Mouse (Mus musculus) limb, embryonic 10.5 days (tissue): ENCODE results near the gene Mvb12b. TPM values are rescaled to one million over a fixed set of nuclear protein-coding genes. Genes with fewer than 3 reads are reported as not detected.

ENCODE experiments used
- DNase-seq: peaks from one replicate; pipeline ENCODE4 v3.0.0-alpha.2; 2017; ENCODE audit warnings: low spot score
- H3K27ac ChIP-seq: fragments of 300-500 bp; sonication (generic); 2 replicates; pipeline ENCODE4 v1.5.1; 2016; ENCODE audit warnings: mild to moderate bottlenecking
- H3K27me3 ChIP-seq: fragments of 300-500 bp; sonication (generic); 2 replicates; pipeline ENCODE4 v1.6.1; 2016; ENCODE audit warnings: low read depth, mild to moderate bottlenecking; ENCODE audit not compliant: poor library complexity, severe bottlenecking
- H3K36me3 ChIP-seq: fragments of 300-500 bp; sonication (generic); 2 replicates; pipeline ENCODE4 v1.6.1; 2016; ENCODE audit warnings: mild to moderate bottlenecking, moderate library complexity
- H3K4me1 ChIP-seq: fragments of 300-500 bp; sonication (generic); 2 replicates; pipeline ENCODE4 v1.6.1; 2016
- H3K4me3 ChIP-seq: fragments of 300-500 bp; sonication (generic); 2 replicates; pipeline ENCODE4 v1.5.1; 2016; ENCODE audit warnings: mild to moderate bottlenecking, moderate library complexity
- H3K9me3 ChIP-seq: fragments of 300-500 bp; sonication (generic); replicated peaks from 2 replicates; pipeline ENCODE4 v1.6.1; 2016; ENCODE audit warnings: mild to moderate bottlenecking
- WGBS: fragments of 180-500 bp; shearing (Covaris S2); methylation state at CpG from one replicate; pipeline ENCODE4 v1.1.7; 2016; 5-methylcytosine and 5-hydroxymethylcytosine counted together
- polyA plus RNA-seq: library from polyadenylated mRNA; unstranded; fragments of >200 nt; fragmentation: Nextera tagmentation; extraction: Ambion mirVana; gene quantifications from 2 replicates; pipeline ENCODE4 v1.2.1, GENCODE M21; 2016

Gene Mvb12b
- polyA plus RNA-seq, 1 experiment from 2014 or later = 17.5 TPM

- Histone ChIP-seq H3K4me1 (peaks cover 38% of the 10 kb centered on the region), H3K4me3 (no peak overlapping the region), H3K9me3 (peaks cover 26% of the 10 kb centered on the region), H3K36me3 (peaks cover 55% of the 10 kb centered on the region), H3K27ac (no peak overlapping the region), H3K27me3 (no peaks in the 10 kb centered on the region)
- DNase-seq = no peak
- WGBS = 95% methylated on average over 4 of the region's 4 CpGs
Observed at GRCm38 (mm10) chr2:33778466-33778865, 109.3 kb downstream of the Mvb12b start.

- H3K4me3 ChIP-seq = no peak overlapping the region
- peaks cover 26% of the 10 kb centered on the region for H3K9me3 ChIP-seq
- no peak for DNase-seq
- H3K27me3 ChIP-seq = no peaks in the 10 kb centered on the region
- H3K4me1 ChIP-seq = peaks cover 43% of the 10 kb centered on the region
- H3K27ac ChIP-seq = no peak overlapping the region
- peaks cover 59% of the 10 kb centered on the region for H3K36me3 ChIP-seq
- WGBS = 97% methylated on average over 11 of the region's 11 CpGs
Observed at GRCm38 (mm10) chr2:33777051-33777450, 110.7 kb downstream of the Mvb12b start.

GRCm38 (mm10) chr2:33774884-33775283 is 112.9 kb downstream of the Mvb12b start:
- Histone ChIP-seq H3K27me3 (no peaks in the 10 kb centered on the region), H3K4me1 (peaks cover 31% of the 10 kb centered on the region), H3K9me3 (peaks cover 25% of the 10 kb centered on the region), H3K4me3 (no peak overlapping the region), H3K27ac (peak overlapping the region; percentile 77; the same call in 1 of the 2 replicates), H3K36me3 (peaks cover 57% of the 10 kb centered on the region)
- 90% methylated on average over 2 of the region's 2 CpGs for WGBS
- no peak for DNase-seq

GRCm38 (mm10) chr2:33774106-33774505 is 113.6 kb downstream of the Mvb12b start:
- WGBS = 59% methylated on average over 4 of the region's 4 CpGs
- H3K4me3 ChIP-seq = no peak overlapping the region
- no peaks in the 10 kb centered on the region for H3K27me3 ChIP-seq
- peak overlapping the region; percentile 77; the same call in 1 of the 2 replicates for H3K27ac ChIP-seq
- DNase-seq = no peak
- H3K4me1 ChIP-seq = peaks cover 36% of the 10 kb centered on the region
- H3K9me3 ChIP-seq = peaks cover 21% of the 10 kb centered on the region
- peaks cover 49% of the 10 kb centered on the region for H3K36me3 ChIP-seq

GRCm38 (mm10) chr2:33772439-33772838 is 115.3 kb downstream of the Mvb12b start:
- H3K27me3 ChIP-seq = no peaks in the 10 kb centered on the region
- H3K4me1 ChIP-seq = peaks cover 42% of the 10 kb centered on the region
- H3K27ac ChIP-seq = peak overlapping the region; percentile 77; the same call in 1 of the 2 replicates
- 46% methylated on average over 9 of the region's 9 CpGs for WGBS
- peaks cover 33% of the 10 kb centered on the region for H3K36me3 ChIP-seq
- DNase-seq = no peak
- H3K9me3 ChIP-seq = peaks cover 7% of the 10 kb centered on the region
- no peak overlapping the region for H3K4me3 ChIP-seq

DNA sequence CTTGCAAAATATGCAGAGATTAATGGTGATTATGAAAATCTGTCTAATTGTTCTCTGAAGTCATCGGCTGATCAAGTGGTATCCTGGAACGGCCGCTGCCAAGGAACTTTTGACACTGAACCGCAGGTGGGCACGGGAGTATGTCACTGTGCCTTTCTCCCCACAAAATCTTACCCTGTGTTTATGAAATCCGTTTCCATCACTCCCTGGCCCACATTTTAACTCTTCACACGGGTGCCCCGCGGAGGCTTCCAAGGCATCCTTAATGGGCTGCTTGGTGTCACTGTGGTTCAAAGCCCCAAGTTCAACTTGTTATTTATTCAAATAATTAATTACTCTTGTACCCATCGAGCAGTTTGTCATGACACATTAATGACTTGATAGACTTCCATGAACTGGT is 116.4 kb downstream of the Mvb12b start:
- H3K9me3 ChIP-seq = no peaks in the 10 kb centered on the region
- peaks cover 25% of the 10 kb centered on the region for H3K36me3 ChIP-seq
- no peak for DNase-seq
- peaks cover 42% of the 10 kb centered on the region for H3K4me1 ChIP-seq
- no peak overlapping the region for H3K27ac ChIP-seq
- no peak overlapping the region for H3K4me3 ChIP-seq
- H3K27me3 ChIP-seq = no peaks in the 10 kb centered on the region
- 88% methylated on average over 10 of the region's 10 CpGs for WGBS

DNA sequence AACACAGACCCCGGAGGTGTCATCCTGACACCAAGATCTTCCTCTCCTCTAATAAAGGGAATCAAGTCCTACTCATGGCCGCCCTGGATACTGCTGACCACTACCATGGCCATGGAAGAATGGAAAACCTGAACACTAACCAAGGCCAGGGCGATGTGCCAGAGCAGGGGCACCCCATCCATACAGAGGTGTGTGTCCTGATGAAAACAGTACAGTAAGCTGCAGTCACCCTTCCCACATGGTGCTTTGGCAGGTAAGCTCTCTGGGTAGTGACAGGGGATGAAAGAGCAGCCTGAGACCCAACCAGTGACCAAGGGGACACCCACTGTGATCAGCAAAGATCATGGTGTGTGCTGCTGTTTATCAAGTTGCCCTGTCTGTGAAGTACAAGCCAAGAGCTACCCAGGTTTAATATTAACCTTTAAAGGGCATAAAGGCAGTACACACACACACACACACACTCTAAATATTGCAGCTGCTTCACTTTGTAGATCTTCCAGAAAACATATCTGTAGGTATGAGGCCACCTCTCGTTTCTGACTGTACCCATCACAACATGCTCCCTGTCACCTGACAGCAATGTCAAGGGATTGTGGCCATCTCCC is 117.1 kb downstream of the Mvb12b start:
- no peaks in the 10 kb centered on the region for H3K27me3 ChIP-seq
- peaks cover 42% of the 10 kb centered on the region for H3K4me1 ChIP-seq
- no peak for DNase-seq
- H3K4me3 ChIP-seq = no peak overlapping the region
- H3K36me3 ChIP-seq = peaks cover 21% of the 10 kb centered on the region
- H3K27ac ChIP-seq = no peak overlapping the region
- H3K9me3 ChIP-seq = no peaks in the 10 kb centered on the region
- 89% methylated on average over 4 of the region's 4 CpGs for WGBS

- 61% methylated on average over 6 of the region's 8 CpGs for WGBS
- Histone ChIP-seq H3K9me3 (no peaks in the 10 kb centered on the region), H3K36me3 (peaks cover 17% of the 10 kb centered on the region), H3K4me1 (peaks cover 47% of the 10 kb centered on the region), H3K27me3 (no peaks in the 10 kb centered on the region), H3K27ac (0 out of 2 replicates have a peak overlapping the region, but pooled peaks have one; percentile 26), H3K4me3 (no peak overlapping the region)
- no peak for DNase-seq
Observed at GRCm38 (mm10) chr2:33764476-33764875, 123.3 kb downstream of the Mvb12b start.

DNA sequence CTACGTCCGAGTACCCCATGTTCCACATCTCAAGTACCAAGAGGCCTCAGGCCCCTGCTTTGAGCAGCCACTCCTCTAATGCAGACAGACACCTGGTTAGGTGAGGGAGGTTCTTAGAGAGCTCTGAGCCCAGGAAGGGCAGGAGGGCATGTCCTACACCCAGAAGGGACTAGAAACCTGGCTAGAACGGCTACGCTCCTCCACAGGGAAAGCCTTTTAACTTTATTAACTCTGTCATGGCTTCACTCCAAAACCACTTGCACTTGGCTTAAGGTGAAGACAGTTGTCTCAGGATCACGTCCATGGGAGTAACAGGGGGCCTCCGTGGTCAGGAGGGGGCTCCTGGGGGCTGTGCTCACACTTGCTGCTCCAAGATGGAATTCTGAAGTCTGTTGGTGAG is 125.5 kb downstream of the Mvb12b start:
- H3K4me3 ChIP-seq = no peak overlapping the region
- no peaks in the 10 kb centered on the region for H3K27me3 ChIP-seq
- no peaks in the 10 kb centered on the region for H3K9me3 ChIP-seq
- H3K27ac ChIP-seq = peak overlapping the region; percentile 27; the same call in 1 of the 2 replicates
- H3K36me3 ChIP-seq = peaks cover 15% of the 10 kb centered on the region
- 76% methylated on average over 6 of the region's 6 CpGs for WGBS
- DNase-seq = no peak
- H3K4me1 ChIP-seq = peaks cover 47% of the 10 kb centered on the region

DNA sequence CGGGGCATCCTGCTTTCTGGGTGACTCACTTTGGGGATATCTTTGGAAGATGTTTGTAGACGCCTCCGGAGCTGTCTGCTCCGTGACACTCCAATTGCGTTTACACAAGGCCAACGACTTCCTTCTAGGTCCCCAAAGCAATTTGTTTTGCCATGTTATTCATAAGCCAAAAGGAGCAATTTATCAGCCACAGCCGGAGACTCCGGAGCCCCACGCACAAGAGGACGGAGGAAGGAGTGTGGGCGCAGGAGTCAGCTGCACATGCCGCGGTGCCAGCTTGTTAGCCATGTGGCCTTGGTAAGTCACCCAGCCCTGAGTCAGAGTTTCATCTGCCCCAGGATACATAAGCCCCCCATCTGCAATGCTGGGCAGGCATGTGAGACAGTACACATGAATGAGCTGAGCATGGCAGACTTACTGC is 127.2 kb downstream of the Mvb12b start:
- 83% methylated on average over 13 of the region's 13 CpGs for WGBS
- Histone ChIP-seq H3K9me3 (no peaks in the 10 kb centered on the region), H3K27ac (no peak overlapping the region), H3K27me3 (no peaks in the 10 kb centered on the region), H3K4me1 (peaks cover 59% of the 10 kb centered on the region), H3K4me3 (no peak overlapping the region), H3K36me3 (peaks cover 12% of the 10 kb centered on the region)
- no peak for DNase-seq

- Histone ChIP-seq H3K9me3 (no peaks in the 10 kb centered on the region), H3K27ac (no peak overlapping the region), H3K27me3 (no peaks in the 10 kb centered on the region), H3K4me1 (peaks cover 68% of the 10 kb centered on the region), H3K36me3 (peaks cover 10% of the 10 kb centered on the region), H3K4me3 (no peak overlapping the region)
- no peak for DNase-seq
- 70% methylated on average over 10 of the region's 10 CpGs for WGBS
Observed at GRCm38 (mm10) chr2:33759447-33759846, 128.3 kb downstream of the Mvb12b start.

DNA sequence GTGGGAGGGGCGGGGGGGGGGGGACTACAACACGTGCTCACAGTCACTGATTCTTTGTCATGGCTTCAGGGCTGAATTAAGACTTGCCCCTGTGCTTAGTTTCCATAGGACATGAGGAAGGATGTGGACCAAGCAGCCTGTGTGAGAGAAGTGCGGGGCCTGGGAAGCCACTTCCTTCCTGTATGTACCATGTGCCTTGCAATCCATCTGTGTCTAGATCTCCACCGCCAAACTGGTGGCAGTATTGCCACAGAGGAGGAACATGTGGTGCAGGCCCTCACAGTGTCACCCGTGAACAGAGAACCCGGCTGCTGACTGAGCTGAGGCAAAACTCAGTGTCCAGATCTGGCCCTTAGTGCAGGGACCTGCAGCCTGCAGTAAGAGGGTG is 132.1 kb downstream of the Mvb12b start:
- H3K27me3 ChIP-seq = no peaks in the 10 kb centered on the region
- H3K27ac ChIP-seq = peak overlapping the region; percentile 84
- WGBS = 69% methylated on average over 6 of the region's 6 CpGs
- H3K36me3 ChIP-seq = peaks cover 4% of the 10 kb centered on the region
- H3K4me1 ChIP-seq = peaks cover 68% of the 10 kb centered on the region
- no peaks in the 10 kb centered on the region for H3K9me3 ChIP-seq
- H3K4me3 ChIP-seq = no peak overlapping the region
- no peak for DNase-seq

GRCm38 (mm10) chr2:33754980-33755632 is 132.6 kb downstream of the Mvb12b start:
- 0 out of 2 replicates have a peak, but pooled peaks cover 3% of the 10 kb centered on the region for H3K27me3 ChIP-seq
- peaks cover 67% of the 10 kb centered on the region for H3K4me1 ChIP-seq
- 73% methylated on average over 7 of the region's 7 CpGs for WGBS
- no peak overlapping the region for H3K4me3 ChIP-seq
- H3K27ac ChIP-seq = peak overlapping the region; percentile 84
- peaks cover 9% of the 10 kb centered on the region for H3K36me3 ChIP-seq
- no peaks in the 10 kb centered on the region for H3K9me3 ChIP-seq
- peak; percentile 40 for DNase-seq
